Mouse (Mus musculus) B cell, adult 2 months (primary cell): ENCODE measurements around the gene Fbxw25.
A peak's percentile ranks its signal among the peaks of the same experiment; 100 is the strongest.
"Not testable (repeated sequence)": the region's sequence is repeated elsewhere in the genome, so short reads cannot be mapped to it uniquely, and the experiment has no call there.

Source experiments
- DNase-seq, 2 experiments: peaks; one replicate each; pipeline ENCODE4 v3.0.0; 2022

The Fbxw25 gene

GRCm38 (mm10) chr9:109664552-109664951 is at the start of gene Fbxw25:
Fbxw25 (minus strand) TSS chr9:109664652.
- not testable (repeated sequence) for DNase-seq

- DNase-seq: not testable (repeated sequence)
Observed at GRCm38 (mm10) chr9:109702600-109702999, 38.1 kb upstream of the Fbxw25 start, which contains the start of gene Fbxw18. Fbxw18 (minus strand) TSS chr9:109702700.

GRCm38 (mm10) chr9:109685299-109685698 is 20.8 kb upstream of the Fbxw25 start:
- DNase-seq: peak; percentile 21 to 25

GRCm38 (mm10) chr9:109625957-109626356 is 38.5 kb downstream of the Fbxw25 start, which contains the start of gene Fbxw24:
Fbxw24 (minus strand) TSS chr9:109626057.
- DNase-seq: not testable (repeated sequence)

GRCm38 (mm10) chr9:109606837-109607236 is 57.6 kb downstream of the Fbxw25 start:
- DNase-seq: not testable (repeated sequence)

- not testable (repeated sequence) for DNase-seq
Observed at GRCm38 (mm10) chr9:109602128-109602527, 62.3 kb downstream of the Fbxw25 start.

- no peak for DNase-seq
Observed at GRCm38 (mm10) chr9:109597226-109597625, 67.2 kb downstream of the Fbxw25 start.
